Mouse (Mus musculus) heart, embryonic 11.5 days (tissue): Measurements from ENCODE around the gene Tspo. TPM values are rescaled to one million over a fixed set of nuclear protein-coding genes. Genes with fewer than 3 reads are reported as not detected.

Source experiments
- ATAC-seq: fragments of 200-750 bp; cut with Nextera tagmentation; replicated peaks from 2 replicates; pipeline ENCODE4 v1.8.0; 2017; ENCODE audit warnings: moderate library complexity; ENCODE audit not compliant: insufficient number of reproducible peaks, low FRiP score, low TSS enrichment
- H3K27ac ChIP-seq: fragments of 300-500 bp; sonication (generic); 2 replicates; pipeline ENCODE4 v1.5.1; 2014; ENCODE audit warnings: mild to moderate bottlenecking, low read depth, low read length
- H3K27me3 ChIP-seq: fragments of 300-500 bp; sonication (generic); 2 replicates; pipeline ENCODE4 v1.6.1; 2014; ENCODE audit warnings: mild to moderate bottlenecking, low read length, mixed read lengths; ENCODE audit not compliant: control insufficient read depth, insufficient read depth
- H3K36me3 ChIP-seq: fragments of 300-500 bp; sonication (generic); 2 replicates; pipeline ENCODE4 v1.6.1; 2014; ENCODE audit warnings: mild to moderate bottlenecking, low read length, moderate library complexity, mixed read lengths; ENCODE audit not compliant: control insufficient read depth, insufficient read depth
- H3K4me1 ChIP-seq: fragments of 300-500 bp; sonication (generic); 2 replicates; pipeline ENCODE4 v1.6.1; 2014; ENCODE audit warnings: low read length; ENCODE audit not compliant: control insufficient read depth, insufficient read depth
- H3K4me2 ChIP-seq: fragments of 300-500 bp; sonication (generic); 2 replicates; pipeline ENCODE4 v1.6.1; 2014; ENCODE audit warnings: mild to moderate bottlenecking, moderate library complexity
- H3K4me3 ChIP-seq: fragments of 300-500 bp; sonication (generic); 2 replicates; pipeline ENCODE4 v1.5.1; 2014; ENCODE audit warnings: low read depth, low read length
- H3K9ac ChIP-seq: fragments of 300-500 bp; sonication (generic); 2 replicates; pipeline ENCODE4 v1.6.1; 2014; ENCODE audit warnings: mild to moderate bottlenecking, low read depth, low read length, moderate library complexity
- H3K9me3 ChIP-seq: fragments of 300-500 bp; sonication (generic); replicated peaks from 2 replicates; pipeline ENCODE4 v1.6.1; 2016; ENCODE audit warnings: low read length; ENCODE audit not compliant: control insufficient read depth
- WGBS: fragments of 180-500 bp; shearing (Covaris S2); extraction: QIAGEN DNeasy Blood & Tissue Kit; methylation state at CpG from one replicate; pipeline ENCODE4 v1.1.7; 2014; ENCODE audit not compliant: insufficient replicate concordance; 5-methylcytosine and 5-hydroxymethylcytosine counted together
- polyA plus RNA-seq: library from polyadenylated mRNA; unstranded; fragments of >200 nt; fragmentation: Nextera tagmentation; extraction: Ambion mirVana; gene quantifications from 2 replicates; pipeline ENCODE4 v1.2.1, GENCODE M21; 2014

Gene Tspo
- polyA plus RNA-seq, 1 experiment from 2014 or later: 136 TPM

- 88% methylated on average over 3 of the region's 3 CpGs for WGBS
- H3K4me1 ChIP-seq: peaks cover 5% of the 10 kb centered on the region; the same call in 1 of the 2 replicates
- no peaks in the 10 kb centered on the region for H3K36me3 ChIP-seq
- no peak overlapping the region for H3K27ac ChIP-seq
- H3K9me3 ChIP-seq: no peaks in the 10 kb centered on the region
- ATAC-seq: no peak
- H3K4me3 ChIP-seq: no peak overlapping the region
- no peaks in the 10 kb centered on the region for H3K27me3 ChIP-seq
- H3K4me2 ChIP-seq: no peak overlapping the region
- no peak overlapping the region for H3K9ac ChIP-seq
Observed at GRCm38 (mm10) chr15:83567728-83568127, 4.3 kb downstream of the Tspo start.

GRCm38 (mm10) chr15:83568544-83568943 is 5.2 kb downstream of the Tspo start:
- ATAC-seq: no peak
- 0 out of 2 replicates have a peak, but pooled peaks cover 3% of the 10 kb centered on the region for H3K4me1 ChIP-seq
- no peaks in the 10 kb centered on the region for H3K36me3 ChIP-seq
- no peak overlapping the region for H3K4me3 ChIP-seq
- H3K27me3 ChIP-seq: no peaks in the 10 kb centered on the region
- H3K9me3 ChIP-seq: no peaks in the 10 kb centered on the region
- 92% methylated on average over 5 of the region's 5 CpGs for WGBS
- no peak overlapping the region for H3K9ac ChIP-seq
- no peak overlapping the region for H3K27ac ChIP-seq
- H3K4me2 ChIP-seq: no peak overlapping the region

- Histone ChIP-seq H3K36me3 (0 out of 2 replicates have a peak, but pooled peaks cover 2% of the 10 kb centered on the region), H3K9ac (no peak overlapping the region), H3K27ac (no peak overlapping the region), H3K4me1 (no peaks in the 10 kb centered on the region), H3K9me3 (no peaks in the 10 kb centered on the region), H3K27me3 (no peaks in the 10 kb centered on the region), H3K4me2 (no peak overlapping the region), H3K4me3 (no peak overlapping the region)
- ATAC-seq: no peak
- 45% methylated on average over 11 of the region's 11 CpGs for WGBS
Observed at GRCm38 (mm10) chr15:83569682-83570081, 6.3 kb downstream of the Tspo start.

GRCm38 (mm10) chr15:83570641-83571040 is 7.2 kb downstream of the Tspo start:
- Histone ChIP-seq H3K9me3 (no peaks in the 10 kb centered on the region), H3K4me2 (no peak overlapping the region), H3K9ac (no peak overlapping the region), H3K4me1 (no peaks in the 10 kb centered on the region), H3K27me3 (no peaks in the 10 kb centered on the region), H3K4me3 (no peak overlapping the region), H3K27ac (no peak overlapping the region), H3K36me3 (peaks cover 8% of the 10 kb centered on the region)
- 65% methylated on average over 2 of the region's 2 CpGs for WGBS
- no peak for ATAC-seq

- no peaks in the 10 kb centered on the region for H3K27me3 ChIP-seq
- H3K27ac ChIP-seq: no peak overlapping the region
- no peak for ATAC-seq
- no peaks in the 10 kb centered on the region for H3K4me1 ChIP-seq
- 88% methylated on average over 5 of the region's 5 CpGs for WGBS
- no peaks in the 10 kb centered on the region for H3K9me3 ChIP-seq
- no peak overlapping the region for H3K4me3 ChIP-seq
- H3K36me3 ChIP-seq: peaks cover 12% of the 10 kb centered on the region
- H3K9ac ChIP-seq: no peak overlapping the region
- H3K4me2 ChIP-seq: no peak overlapping the region
Observed at GRCm38 (mm10) chr15:83571636-83572035, 8.2 kb downstream of the Tspo start.

- Histone ChIP-seq H3K27ac (no peak overlapping the region), H3K4me1 (no peaks in the 10 kb centered on the region), H3K4me3 (no peak overlapping the region), H3K36me3 (peaks cover 12% of the 10 kb centered on the region), H3K4me2 (no peak overlapping the region), H3K9ac (no peak overlapping the region), H3K9me3 (no peaks in the 10 kb centered on the region), H3K27me3 (no peaks in the 10 kb centered on the region)
- no peak for ATAC-seq
- WGBS: 85% methylated on average over 4 of the region's 4 CpGs
Observed at GRCm38 (mm10) chr15:83572132-83572531, 8.7 kb downstream of the Tspo start.

GRCm38 (mm10) chr15:83573606-83574005 is 10.2 kb downstream of the Tspo start:
- Histone ChIP-seq H3K4me1 (no peaks in the 10 kb centered on the region), H3K9me3 (no peaks in the 10 kb centered on the region), H3K4me3 (no peak overlapping the region), H3K9ac (no peak overlapping the region), H3K27me3 (no peaks in the 10 kb centered on the region), H3K4me2 (no peak overlapping the region), H3K27ac (no peak overlapping the region), H3K36me3 (peaks cover 14% of the 10 kb centered on the region)
- WGBS: 92% methylated on average over 12 of the region's 12 CpGs
- ATAC-seq: no peak

- no peak overlapping the region for H3K9ac ChIP-seq
- no peaks in the 10 kb centered on the region for H3K9me3 ChIP-seq
- 89% methylated on average over 6 of the region's 6 CpGs for WGBS
- H3K27me3 ChIP-seq: no peaks in the 10 kb centered on the region
- no peak overlapping the region for H3K4me2 ChIP-seq
- H3K36me3 ChIP-seq: peaks cover 19% of the 10 kb centered on the region
- no peak for ATAC-seq
- H3K4me1 ChIP-seq: no peaks in the 10 kb centered on the region
- H3K4me3 ChIP-seq: no peak overlapping the region
- H3K27ac ChIP-seq: no peak overlapping the region
Observed at GRCm38 (mm10) chr15:83574731-83575351, 11.4 kb downstream of the Tspo start.

GRCm38 (mm10) chr15:83575543-83575942 is 12.2 kb downstream of the Tspo start:
- no peak overlapping the region for H3K4me3 ChIP-seq
- ATAC-seq: no peak
- no peak overlapping the region for H3K27ac ChIP-seq
- WGBS: 91% methylated on average over 8 of the region's 8 CpGs
- H3K4me2 ChIP-seq: no peak overlapping the region
- H3K9ac ChIP-seq: no peak overlapping the region
- no peaks in the 10 kb centered on the region for H3K9me3 ChIP-seq
- no peaks in the 10 kb centered on the region for H3K4me1 ChIP-seq
- H3K36me3 ChIP-seq: peaks cover 22% of the 10 kb centered on the region
- no peaks in the 10 kb centered on the region for H3K27me3 ChIP-seq
